In the genomic region with DNA sequence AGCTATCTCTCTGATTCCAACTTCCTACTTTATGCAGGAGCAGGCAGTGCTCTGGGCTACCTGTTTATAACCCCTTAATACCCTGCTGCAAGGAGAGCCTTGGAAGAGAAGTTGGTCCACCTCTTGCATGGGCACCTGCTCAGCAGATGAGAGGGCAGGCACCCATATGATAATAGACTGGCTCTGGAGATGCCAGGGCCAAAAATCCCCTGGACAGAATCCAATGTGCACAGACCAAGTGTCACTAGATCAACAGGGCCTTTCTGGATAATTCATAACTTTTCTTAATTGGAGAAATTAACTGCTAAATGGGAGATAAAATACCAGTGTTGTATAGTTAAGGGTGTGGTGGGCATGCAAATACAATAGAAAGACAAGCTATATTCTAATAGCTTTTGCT, we compare ENCODE assay signal across 25 mouse cellular contexts. TPM values are rescaled to one million over a fixed set of nuclear protein-coding genes. Genes with fewer than 3 reads are reported as not detected.
DNase-seq lines count a peak whose midpoint lies in the region; ATAC-seq lines count a peak whose summit lies in the region.
"Had no signal": no experiment of that assay in that cellular context is flagged by ENCODE, and none has a peak within 500 bp of the region (broad histone marks: within the 10 kb centered on the region; RNA-seq: fewer than 3 reads in every experiment).

No protein-coding gene starts in this region.

- 0 out of 2 replicates have a peak, but pooled peaks cover 2% of the 10 kb centered on the region for H3K4me1 ChIP-seq in kidney, embryonic 15.5 days
- no peaks in the 10 kb centered on the region for H3K4me1 ChIP-seq in liver, embryonic 11.5 days (replicated peaks; ENCODE audit: control insufficient read depth, insufficient read depth, low read length)
- H3K4me1 ChIP-seq: embryonic facial prominence, embryonic 13.5 days; embryonic facial prominence, embryonic 15.5 days had no signal

- H3K27ac ChIP-seq in kidney, embryonic 15.5 days: no peak overlapping the region
- no peak overlapping the region for H3K27ac ChIP-seq in liver, embryonic 11.5 days (ENCODE audit: low read depth, low read length)
- H3K27ac ChIP-seq: embryonic facial prominence, embryonic 13.5 days; embryonic facial prominence, embryonic 15.5 days; forebrain, embryonic 10.5 days; forebrain, embryonic 12.5 days had no signal

- no peak overlapping the region for H3K4me3 ChIP-seq in kidney, embryonic 15.5 days (replicated peaks)
- H3K4me3 ChIP-seq in liver, embryonic 11.5 days (ENCODE audit: low read depth, low read length): no peak overlapping the region
- H3K4me3 ChIP-seq: embryonic facial prominence, embryonic 13.5 days; embryonic facial prominence, embryonic 15.5 days; erythroblast, embryonic 14.5 days; forebrain, embryonic 10.5 days; forebrain, embryonic 12.5 days had no signal

- DNase-seq in kidney, adult 11 months: peak; percentile 35
- no peak for DNase-seq in kidney, postnatal 4 days
- DNase-seq in kidney, adult 8-10 months: peak; percentile 41 to 46
- peak; percentile 47 for DNase-seq in kidney, postnatal 14 days
- DNase-seq in kidney, adult 18-20 months: no peak
- DNase-seq in kidney, postnatal 36 days: peak; percentile 54 to 56
- DNase-seq in liver, embryonic 11.5 days (ENCODE audit: low spot score): no peak
- DNase-seq: adrenal gland, adult 2 months; adrenal gland, postnatal 10 days; adrenal gland, postnatal 25 days; cerebellum, adult 11 months; cerebellum, adult 18-20 months; cerebellum, adult 8-10 months; cerebellum, adult 9-11 months; cerebellum, postnatal 14 days; cerebellum, postnatal 36 days; embryo, embryonic 11 days had no signal

- no peaks in the 10 kb centered on the region for H3K36me3 ChIP-seq in kidney, embryonic 15.5 days
- H3K36me3 ChIP-seq in liver, embryonic 11.5 days (ENCODE audit: control insufficient read depth, insufficient read depth, low read length): no peaks in the 10 kb centered on the region
- H3K36me3 ChIP-seq: embryonic facial prominence, embryonic 13.5 days; embryonic facial prominence, embryonic 15.5 days; forebrain, embryonic 10.5 days; forebrain, embryonic 12.5 days had no signal

- H3K27me3 ChIP-seq in kidney, embryonic 15.5 days: peaks cover 3% of the 10 kb centered on the region; the same call in 1 of the 2 replicates
- peaks cover 8% of the 10 kb centered on the region; the same call in 1 of the 2 replicates for H3K27me3 ChIP-seq in liver, embryonic 11.5 days (replicated peaks; ENCODE audit: control insufficient read depth, insufficient read depth, low read length)

- ATAC-seq in kidney, embryonic 15.5 days (replicated peaks; ENCODE audit: low FRiP score): no peak
- ATAC-seq in liver, embryonic 11.5 days (replicated peaks; ENCODE audit: low FRiP score): no peak
- ATAC-seq: forebrain, embryonic 14.5 days had no signal

- H3K9me3 ChIP-seq in kidney, embryonic 15.5 days (replicated peaks): no peaks in the 10 kb centered on the region
- H3K9me3 ChIP-seq in liver, embryonic 11.5 days (ENCODE audit: control insufficient read depth, low read length): 0 out of 2 replicates have a peak, but pooled peaks cover 2% of the 10 kb centered on the region
- H3K9me3 ChIP-seq: embryonic facial prominence, embryonic 13.5 days; embryonic facial prominence, embryonic 15.5 days; forebrain, embryonic 12.5 days had no signal

- H3K9ac ChIP-seq in kidney, embryonic 15.5 days: no peak overlapping the region
- H3K9ac ChIP-seq in liver, embryonic 11.5 days (ENCODE audit: low read depth, low read length): no peak overlapping the region
- H3K9ac ChIP-seq: embryonic facial prominence, embryonic 13.5 days; embryonic facial prominence, embryonic 15.5 days; forebrain, embryonic 12.5 days had no signal

- H3K4me2 ChIP-seq in kidney, embryonic 15.5 days: no peak overlapping the region
- H3K4me2 ChIP-seq in liver, embryonic 11.5 days: no peak overlapping the region
- H3K4me2 ChIP-seq: embryonic facial prominence, embryonic 13.5 days; embryonic facial prominence, embryonic 15.5 days; forebrain, embryonic 12.5 days had no signal

RNA-seq across cellular contexts. Expression of a gene that starts 6.7 kb away (rescaled TPM):
- polyA plus RNA-seq in kidney, embryonic 15.5 days (2015; fragmentation: Nextera tagmentation; extraction: Ambion mirVana): 13.0 and 14.6 TPM in 2 replicates
- polyA plus RNA-seq in liver, embryonic 11.5 days (2014; fragmentation: Nextera tagmentation; extraction: Ambion mirVana): 0.84 and 1.4 TPM in 2 replicates
- polyA plus RNA-seq: C2C12; erythroblast, embryonic 14.5 days had no signal

Comparison
In these comparisons a context has a peak if more than half of its experiments do, and no peak if none do; other contexts are left out.
1. DNase-seq: peak in kidney, adult 11 months (single experiment), kidney, adult 8-10 months (2 of 2), kidney, postnatal 14 days (single experiment) and kidney, postnatal 36 days (2 of 2); none in kidney, postnatal 4 days (0 of 2), kidney, adult 18-20 months (single experiment) and liver, embryonic 11.5 days (single experiment).